Mouse (Mus musculus) cerebellum, adult (tissue): Measurements from ENCODE around the gene Slc22a19.
"Not testable (repeated sequence)": the region's sequence is repeated elsewhere in the genome, so short reads cannot be mapped to it uniquely, and the experiment has no call there.

Experiments used
- ATAC-seq: cut with Nextera tagmentation; 2 replicates; pipeline ENCODE4 v1.9.2; 2017; ENCODE audit warnings: mild to moderate bottlenecking, moderate library complexity, mixed read lengths; ENCODE audit not compliant: insufficient number of reproducible peaks, low FRiP score, low TSS enrichment

Slc22a19 gene

DNA sequence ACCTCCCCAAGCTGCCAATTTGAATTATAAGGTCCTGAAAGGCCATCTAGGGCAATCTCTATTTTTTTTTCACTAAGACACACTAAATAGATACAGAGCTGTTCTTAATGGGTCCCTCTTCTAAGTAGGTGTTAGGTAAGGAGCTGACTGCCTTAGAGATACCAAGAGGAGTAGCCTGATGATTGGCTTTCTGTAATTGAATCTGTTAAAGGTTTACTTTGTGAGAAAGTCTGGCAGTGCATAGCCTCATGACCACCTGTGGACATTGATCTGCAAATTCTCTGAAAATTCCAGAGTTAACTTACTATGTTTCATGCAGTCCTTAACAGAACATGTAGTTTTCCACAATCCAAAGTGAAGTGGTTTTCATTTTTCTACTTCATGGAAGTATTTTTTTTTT lies at the start of gene Slc22a19:
TSS of gene Slc22a19 (minus strand) at position 163 of the 400 bp plus-strand sequence.
- no peak for ATAC-seq

DNA sequence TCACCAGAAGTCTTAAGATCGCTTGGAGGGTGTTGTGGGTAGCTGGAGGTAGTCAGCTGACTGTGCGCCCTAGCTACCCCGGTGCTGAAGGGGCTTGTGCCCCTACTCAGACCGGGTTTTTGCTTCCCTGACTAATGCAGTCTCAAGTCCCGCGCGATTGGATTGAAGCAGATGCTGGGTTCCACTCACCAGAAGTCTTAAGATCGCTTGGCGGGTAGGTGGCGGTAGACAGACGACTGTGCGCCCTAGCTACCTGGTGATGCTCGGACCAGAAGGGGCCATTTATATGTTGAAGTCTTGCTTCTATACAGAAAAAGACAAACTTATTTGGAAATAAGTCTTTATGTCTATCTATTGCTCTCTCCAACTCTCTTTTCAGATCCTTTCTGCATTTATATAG lies 42.3 kb upstream of the Slc22a19 start:
- not testable (repeated sequence) for ATAC-seq

GRCm38 (mm10) chr19:7729543-7729942 lies 18.4 kb upstream of the Slc22a19 start:
- ATAC-seq, result no peak

- not testable (repeated sequence) for ATAC-seq
Measured at GRCm38 (mm10) chr19:7693104-7693503, 18.0 kb downstream of the Slc22a19 start.

- no peak for ATAC-seq
Measured at GRCm38 (mm10) chr19:7691259-7691658, 19.9 kb downstream of the Slc22a19 start.

DNA sequence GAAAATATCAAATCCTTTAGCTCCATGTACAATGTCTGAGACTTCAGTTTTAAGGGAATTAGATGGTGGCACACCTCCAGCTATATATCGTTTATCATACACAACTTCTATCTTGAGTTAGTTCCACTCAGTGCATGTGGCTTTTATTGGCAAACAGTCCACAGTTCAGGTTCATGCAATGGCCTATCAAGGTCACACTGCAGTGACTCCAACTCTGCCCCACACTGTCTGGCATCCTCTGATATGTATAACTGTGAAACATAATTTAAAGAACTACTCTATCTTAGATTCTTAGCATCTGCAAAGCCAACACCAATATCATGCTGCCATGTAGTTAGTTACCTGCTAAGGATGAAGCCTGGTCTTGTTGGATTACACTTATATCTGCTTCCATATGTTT lies 23.1 kb downstream of the Slc22a19 start:
- no peak for ATAC-seq

GRCm38 (mm10) chr19:7672033-7672432 lies 39.1 kb downstream of the Slc22a19 start:
- ATAC-seq, result no peak

GRCm38 (mm10) chr19:7648913-7649666 lies 62.0 kb downstream of the Slc22a19 start:
- ATAC-seq, result no peak

GRCm38 (mm10) chr19:7633786-7634185 lies 77.3 kb downstream of the Slc22a19 start:
- ATAC-seq, result no peak

DNA sequence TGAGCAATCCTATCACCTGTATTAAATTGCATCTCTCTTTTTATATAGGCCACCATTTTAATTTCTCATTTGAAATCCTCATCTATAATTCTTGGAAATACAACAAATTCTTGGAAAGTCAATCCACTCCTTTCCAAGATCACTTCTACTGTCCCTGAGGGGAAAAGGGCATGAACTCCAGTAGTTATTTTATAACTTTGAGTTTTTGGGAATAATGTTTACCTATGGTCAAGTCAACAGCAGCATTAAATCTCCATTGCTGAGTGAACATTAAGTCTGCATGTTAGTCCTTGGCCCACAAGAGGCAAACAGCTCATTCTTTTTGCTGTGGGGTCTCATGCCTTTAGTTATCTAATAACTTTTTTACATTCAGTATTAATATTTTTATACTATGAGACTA lies 78.1 kb downstream of the Slc22a19 start:
- ATAC-seq, result no peak
